Mouse (Mus musculus) MEL (cell line): ENCODE measurements at regions not wholly inside any gene's neighbourhood (a gene's known extent, or its start where the extent isn't known, plus 50 kb on each side); places are given as distances from the start of the nearest gene placed in this dataset.

ENCODE experiments used
- DNase-seq: peaks from one replicate; pipeline ENCODE4 v3.0.0; 2011; ENCODE audit warnings: low read depth, low spot score
- H3K27ac ChIP-seq: 2 replicates; pipeline ENCODE4 v1.5.1; 2012; ENCODE audit warnings: low read depth, mild to moderate bottlenecking, control low read depth, low read length, moderate library complexity; ENCODE audit not compliant: control insufficient read depth
- H3K27me3 ChIP-seq, 2 experiments: fragments of 150-350 bp in 1 of 2; sonication (generic) in 1 of 2; 2 replicates each; pipeline ENCODE4 v1.6.1; 2012; ENCODE audit warnings: low read length in 2 of 2, mild to moderate bottlenecking in 2 of 2, improper control_type of control experiment in 1 of 2, moderate library complexity in 1 of 2; ENCODE audit not compliant: insufficient read depth in 2 of 2, control insufficient read depth in 1 of 2
- H3K36me3 ChIP-seq, 2 experiments: 2 replicates each; pipeline ENCODE4 v1.6.1; 2012 to 2014; ENCODE audit warnings: low read length in 2 of 2, improper control_type of control experiment in 1 of 2, inconsistent platforms in 1 of 2, mild to moderate bottlenecking in 1 of 2; ENCODE audit not compliant: insufficient read depth in 2 of 2, control insufficient read depth in 1 of 2
- H3K4me1 ChIP-seq, 2 experiments: fragments of 150-350 bp in 1 of 2; sonication (generic) in 1 of 2; 2 replicates each; pipeline ENCODE4 v1.6.1; 2012; ENCODE audit warnings: low read length in 2 of 2, improper control_type of control experiment in 1 of 2, mild to moderate bottlenecking in 1 of 2; ENCODE audit not compliant: insufficient read depth in 2 of 2, control insufficient read depth in 1 of 2
- H3K4me3 ChIP-seq, 2 experiments: fragments of 150-350 bp in 1 of 2; sonication (generic) in 1 of 2; 2 replicates each; pipeline ENCODE4 v1.5.1; 2012; ENCODE audit warnings: low read depth in 2 of 2, low read length in 2 of 2, mild to moderate bottlenecking in 2 of 2, moderate library complexity in 2 of 2, control low read depth in 1 of 2, improper control_type of control experiment in 1 of 2; ENCODE audit not compliant: control insufficient read depth in 1 of 2, insufficient read depth in 1 of 2
- H3K79me2 ChIP-seq: 2 replicates; pipeline ENCODE4 v1.6.1; 2012; ENCODE audit warnings: mild to moderate bottlenecking, low read length, moderate library complexity; ENCODE audit not compliant: control insufficient read depth, poor library complexity, insufficient read depth
- H3K9ac ChIP-seq: 2 replicates; pipeline ENCODE4 v1.6.1; 2012; ENCODE audit warnings: low read depth, mild to moderate bottlenecking, control low read depth, low read length, moderate library complexity; ENCODE audit not compliant: control insufficient read depth, poor library complexity, severe bottlenecking
- H3K9me3 ChIP-seq: fragments of 150-350 bp; sonication (generic); replicated peaks from 2 replicates; pipeline ENCODE4 v1.6.1; 2012; ENCODE audit warnings: mild to moderate bottlenecking, low read length, improper control_type of control experiment, moderate library complexity; ENCODE audit not compliant: insufficient read depth
- BHLHE40 ChIP-seq: IDR thresholded peaks from 2 replicates; pipeline ENCODE4 v1.6.1; 2012; ENCODE audit warnings: low read depth, mild to moderate bottlenecking, inconsistent platforms, low read length, improper control_type of control experiment, borderline replicate concordance
- ELF1 ChIP-seq: IDR thresholded peaks from 2 replicates; pipeline ENCODE4 v1.6.1; 2014; ENCODE audit warnings: low read depth, mild to moderate bottlenecking, inconsistent platforms, low read length, improper control_type of control experiment, moderate library complexity
- ETS1 ChIP-seq: IDR thresholded peaks from 2 replicates; pipeline ENCODE4 v1.6.1; 2012; ENCODE audit warnings: low read depth, mild to moderate bottlenecking, inconsistent platforms, low read length, improper control_type of control experiment, moderate library complexity
- GABPA ChIP-seq: IDR thresholded peaks from 2 replicates; pipeline ENCODE4 v1.6.1; 2012; ENCODE audit warnings: low read depth, mild to moderate bottlenecking, inconsistent platforms, low read length, improper control_type of control experiment, moderate library complexity
- JUND ChIP-seq: IDR thresholded peaks from 2 replicates; pipeline ENCODE4 v1.6.1; 2011; ENCODE audit warnings: low read depth, mild to moderate bottlenecking, improper control_type of control experiment, low read length
- MAFK ChIP-seq: IDR thresholded peaks from 2 replicates; pipeline ENCODE4 v1.6.1; 2011; ENCODE audit warnings: low read depth, mild to moderate bottlenecking, low read length, improper control_type of control experiment, borderline replicate concordance
- MAX ChIP-seq: IDR thresholded peaks from 2 replicates; pipeline ENCODE4 v1.6.1; 2011; ENCODE audit warnings: low read length, improper control_type of control experiment
- MEF2A ChIP-seq: IDR thresholded peaks from 2 replicates; pipeline ENCODE4 v1.6.1; 2014; ENCODE audit warnings: low read depth, mild to moderate bottlenecking, inconsistent platforms, low read length, improper control_type of control experiment; ENCODE audit not compliant: poor library complexity, insufficient replicate concordance, severe bottlenecking; ENCODE audit errors: extremely low read depth
- MXI1 ChIP-seq: IDR thresholded peaks from 2 replicates; pipeline ENCODE4 v1.6.1; 2011; ENCODE audit warnings: mild to moderate bottlenecking, low read depth, low read length, improper control_type of control experiment
- POLR2AphosphoS2 ChIP-seq: IDR thresholded peaks from 2 replicates; pipeline ENCODE4 v1.6.1; 2011; ENCODE audit warnings: low read length, improper control_type of control experiment
- POLR2AphosphoS5 ChIP-seq: IDR thresholded peaks from 2 replicates; pipeline ENCODE4 v1.6.1; 2012; ENCODE audit warnings: low read depth, borderline replicate concordance, mild to moderate bottlenecking, inconsistent platforms, low read length, moderate library complexity, mixed read lengths
- RAD21 ChIP-seq: IDR thresholded peaks from 2 replicates; pipeline ENCODE4 v1.6.1; 2011; ENCODE audit warnings: mild to moderate bottlenecking, low read depth, low read length, improper control_type of control experiment
- RCOR1 ChIP-seq: IDR thresholded peaks from 2 replicates; pipeline ENCODE4 v1.6.1; 2012; ENCODE audit warnings: low read depth, mild to moderate bottlenecking, inconsistent platforms, low read length, improper control_type of control experiment
- SIN3A ChIP-seq: IDR thresholded peaks from 2 replicates; pipeline ENCODE4 v1.6.1; 2012; ENCODE audit warnings: low read length, improper control_type of control experiment, inconsistent platforms
- SMC3 ChIP-seq: IDR thresholded peaks from 2 replicates; pipeline ENCODE4 v1.6.1; 2011; ENCODE audit warnings: low read depth, low read length, improper control_type of control experiment
- TBP ChIP-seq: IDR thresholded peaks from 2 replicates; pipeline ENCODE4 v1.8.0; 2011; ENCODE audit warnings: low read depth, low read length, improper control_type of control experiment
- UBTF ChIP-seq: IDR thresholded peaks from 2 replicates; pipeline ENCODE4 v1.6.1; 2012; ENCODE audit warnings: low read depth, mild to moderate bottlenecking, inconsistent platforms, low read length, improper control_type of control experiment, moderate library complexity, borderline replicate concordance; ENCODE audit not compliant: insufficient read depth
- ZC3H11A ChIP-seq: IDR thresholded peaks from 2 replicates; pipeline ENCODE4 v1.6.1; 2012; ENCODE audit warnings: low read depth, mild to moderate bottlenecking, inconsistent platforms, low read length, improper control_type of control experiment
- ZKSCAN1 ChIP-seq: IDR thresholded peaks from 2 replicates; pipeline ENCODE4 v1.6.1; 2012; ENCODE audit warnings: low read depth, mild to moderate bottlenecking, inconsistent platforms, low read length, improper control_type of control experiment, moderate library complexity
- ZMIZ1 ChIP-seq: IDR thresholded peaks from 2 replicates; pipeline ENCODE4 v1.6.1; 2012; ENCODE audit warnings: low read depth, mild to moderate bottlenecking, inconsistent platforms, low read length, improper control_type of control experiment, moderate library complexity

GRCm38 (mm10) chr13:60256997-60257396, 79.8 kb upstream of the Gas1 start:
- TF ChIP-seq ZMIZ1, result no peak
- TF ChIP-seq RCOR1, result no peak
- no peak for TF ChIP-seq TBP
- TF ChIP-seq MAX, result no peak
- no peak for TF ChIP-seq MAFK
- no peak for TF ChIP-seq POLR2AphosphoS5
- no peak for TF ChIP-seq POLR2AphosphoS2
- no peak for TF ChIP-seq ELF1
- TF ChIP-seq ZC3H11A, result no peak
- Histone ChIP-seq H3K27ac (no peak overlapping the region), H3K9ac (no peak overlapping the region), H3K4me1 (no peaks in the 10 kb centered on the region), H3K9me3 (no peaks in the 10 kb centered on the region), H3K79me2 (no peaks in the 10 kb centered on the region), H3K4me3 (no peak overlapping the region), H3K27me3 (no peaks in the 10 kb centered on the region), H3K36me3 (no peaks in the 10 kb centered on the region)
- no peak for DNase-seq

- H3K4me1 ChIP-seq, result no peaks in the 10 kb centered on the region
- no peaks in the 10 kb centered on the region for H3K36me3 ChIP-seq
- TF ChIP-seq JUND, result no peak
- TF ChIP-seq, all 39 proteins: peak for 0
- Histone ChIP-seq H3K9ac (no peak overlapping the region), H3K4me3 (no peak overlapping the region), H3K79me2 (no peaks in the 10 kb centered on the region), H3K9me3 (no peaks in the 10 kb centered on the region), H3K27me3 (no peaks in the 10 kb centered on the region), H3K27ac (no peak overlapping the region)
- no peak for DNase-seq
Observed at GRCm38 (mm10) chr13:60257878-60258277, 80.7 kb upstream of the Gas1 start.

- Histone ChIP-seq H3K9me3 (no peaks in the 10 kb centered on the region), H3K27me3 (no peaks in the 10 kb centered on the region), H3K79me2 (no peaks in the 10 kb centered on the region), H3K4me3 (no peak overlapping the region), H3K9ac (no peak overlapping the region), H3K27ac (no peak overlapping the region), H3K36me3 (no peaks in the 10 kb centered on the region), H3K4me1 (no peaks in the 10 kb centered on the region)
- TF ChIP-seq ELF1, result no peak
- no peak for TF ChIP-seq ZKSCAN1
- TF ChIP-seq RCOR1, result no peak
- no peak for TF ChIP-seq GABPA
- no peak for TF ChIP-seq MXI1
- no peak for TF ChIP-seq SIN3A
- TF ChIP-seq MEF2A, result no peak
- no peak for TF ChIP-seq TBP
- no peak for TF ChIP-seq RAD21
- no peak for TF ChIP-seq UBTF
- TF ChIP-seq ZC3H11A, result no peak
- no peak for TF ChIP-seq ETS1
- TF ChIP-seq POLR2AphosphoS2, result no peak
- no peak for TF ChIP-seq SMC3
- TF ChIP-seq BHLHE40, result no peak
- no peak for DNase-seq
Observed at GRCm38 (mm10) chr13:60262449-60263028, 85.4 kb upstream of the Gas1 start.
